Mouse (Mus musculus) hindbrain, embryonic 10.5 days (tissue): ENCODE results near the gene Gnao1. TPM values are rescaled to one million over a fixed set of nuclear protein-coding genes. Genes with fewer than 3 reads are reported as not detected.

Experiments
- DNase-seq: peaks from one replicate; pipeline ENCODE4 v3.0.0-alpha.2; 2017; ENCODE audit warnings: low spot score
- H3K27ac ChIP-seq: fragments of 300-500 bp; sonication (generic); 2 replicates; pipeline ENCODE4 v1.5.1; 2016; ENCODE audit warnings: mild to moderate bottlenecking, moderate library complexity
- H3K27me3 ChIP-seq: fragments of 300-500 bp; sonication (generic); 2 replicates; pipeline ENCODE4 v1.6.1; 2016; ENCODE audit warnings: mild to moderate bottlenecking; ENCODE audit not compliant: poor library complexity, insufficient read depth, severe bottlenecking
- H3K36me3 ChIP-seq: fragments of 300-500 bp; sonication (generic); 2 replicates; pipeline ENCODE4 v1.6.1; 2016; ENCODE audit warnings: mild to moderate bottlenecking, moderate library complexity
- H3K4me1 ChIP-seq: fragments of 300-500 bp; sonication (generic); replicated peaks from 2 replicates; pipeline ENCODE4 v1.6.1; 2016; ENCODE audit warnings: mild to moderate bottlenecking
- H3K4me3 ChIP-seq: fragments of 300-500 bp; sonication (generic); 2 replicates; pipeline ENCODE4 v1.5.1; 2016; ENCODE audit warnings: mild to moderate bottlenecking, moderate library complexity
- H3K9me3 ChIP-seq: fragments of 300-500 bp; sonication (generic); 2 replicates; pipeline ENCODE4 v1.6.1; 2016; ENCODE audit warnings: mild to moderate bottlenecking, moderate library complexity
- WGBS: fragments of 180-500 bp; shearing (Covaris S2); methylation state at CpG from one replicate; pipeline ENCODE4 v1.1.7; 2016; 5-methylcytosine and 5-hydroxymethylcytosine counted together
- polyA plus RNA-seq: library from polyadenylated mRNA; unstranded; fragments of >200 nt; fragmentation: Nextera tagmentation; extraction: Ambion mirVana; gene quantifications from 2 replicates; pipeline ENCODE4 v1.2.1, GENCODE M21; 2016

Gnao1 gene
- polyA plus RNA-seq, 1 experiment from 2014 or later, result 32.7 TPM

DNA sequence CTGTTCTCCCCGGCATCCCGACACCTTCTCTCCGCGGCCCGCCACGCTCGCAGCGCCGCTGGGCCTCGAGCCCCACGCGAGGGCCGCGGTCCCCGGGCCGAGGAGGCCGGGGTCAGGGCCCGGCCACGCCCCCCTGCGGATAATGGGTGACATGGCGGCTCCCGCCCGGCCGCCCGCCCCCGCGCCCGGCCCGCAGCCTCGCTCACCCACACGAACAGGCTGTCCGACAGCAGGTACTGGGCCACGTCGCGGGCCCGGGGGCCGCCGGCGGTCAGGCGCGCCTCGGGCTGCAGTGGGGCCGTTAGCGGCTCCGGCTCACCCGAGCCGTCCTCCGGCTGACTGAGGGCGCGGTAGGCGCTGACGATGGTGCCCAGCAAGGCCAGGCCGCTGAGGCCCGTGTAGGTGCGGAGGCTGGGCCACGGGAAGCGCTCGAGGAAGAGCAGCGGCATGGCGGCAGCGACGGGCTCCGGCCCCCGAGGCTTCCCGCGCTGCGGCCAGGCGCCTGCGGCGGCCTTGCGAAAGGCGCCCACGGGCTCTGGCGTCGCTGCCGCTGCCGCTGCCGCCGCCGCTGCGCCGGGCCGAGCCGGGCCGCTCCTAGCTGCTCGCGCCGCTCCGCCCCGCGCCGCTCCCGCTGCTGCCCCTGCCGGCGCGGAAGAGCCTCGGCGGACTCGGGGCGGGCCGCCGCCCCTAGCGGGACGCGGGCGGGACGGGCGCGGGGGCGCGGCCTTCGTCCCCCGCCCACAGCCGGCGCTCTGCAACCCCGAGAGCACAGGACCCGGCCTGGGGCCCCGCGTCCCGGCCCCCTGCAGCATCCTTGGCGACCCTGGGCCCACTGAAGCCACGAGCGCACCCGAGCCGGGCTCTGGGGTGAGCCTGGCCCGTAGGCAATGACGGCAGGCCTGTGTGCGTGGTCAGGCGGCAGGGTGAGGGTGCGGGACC, 202.5 kb downstream of the Gnao1 start, which contains the start of gene Amfr:
Gene Amfr, minus strand, starts transcription at position 830 of the 939 bp plus-strand sequence.
- peak; percentile 80 for DNase-seq
- peak within 1 kb of the TSS; percentile 98 for H3K27ac ChIP-seq
- no peaks in the 10 kb centered on the region for H3K9me3 ChIP-seq
- peaks cover 12% of the 10 kb centered on the region for H3K36me3 ChIP-seq
- peak within 1 kb of the TSS; percentile 93 for H3K4me3 ChIP-seq
- no peaks in the 10 kb centered on the region for H3K27me3 ChIP-seq
- peaks cover 39% of the 10 kb centered on the region for H3K4me1 ChIP-seq
- under 1% methylated on average over 130 of the region's 130 CpGs for WGBS

- DNase-seq, result no peak
- no peaks in the 10 kb centered on the region for H3K27me3 ChIP-seq
- peaks cover 39% of the 10 kb centered on the region for H3K4me1 ChIP-seq
- H3K9me3 ChIP-seq, result no peaks in the 10 kb centered on the region
- peak overlapping the region; percentile 98 for H3K27ac ChIP-seq
- peak overlapping the region; percentile 93 for H3K4me3 ChIP-seq
- 44% methylated on average over 7 of the region's 7 CpGs for WGBS
- peaks cover 10% of the 10 kb centered on the region for H3K36me3 ChIP-seq
These were observed 203.4 kb downstream of the Gnao1 start for GRCm38 (mm10) chr8:94013026-94013612.

Other genes starting within 250 kb of the Gnao1 start
- gene Amfr, start 202.9 kb downstream of the Gnao1 start, polyA plus RNA-seq, result 41.4 and 48.4 TPM in 2 replicates
- gene Nudt21, start 227.1 kb downstream of the Gnao1 start, polyA plus RNA-seq, result 162 and 166 TPM in 2 replicates
- 10.8 and 12.1 TPM in 2 replicates for gene Ogfod1, start 227.2 kb downstream of the Gnao1 start, polyA plus RNA-seq